Mouse (Mus musculus): Measurements from ENCODE around the gene Urod. TPM values are rescaled to one million over a fixed set of nuclear protein-coding genes. Genes with fewer than 3 reads are reported as not detected.

Urod gene
- total RNA-seq (2021), result 10 to 100 TPM; 28.2 to 30.7 TPM

DNA sequence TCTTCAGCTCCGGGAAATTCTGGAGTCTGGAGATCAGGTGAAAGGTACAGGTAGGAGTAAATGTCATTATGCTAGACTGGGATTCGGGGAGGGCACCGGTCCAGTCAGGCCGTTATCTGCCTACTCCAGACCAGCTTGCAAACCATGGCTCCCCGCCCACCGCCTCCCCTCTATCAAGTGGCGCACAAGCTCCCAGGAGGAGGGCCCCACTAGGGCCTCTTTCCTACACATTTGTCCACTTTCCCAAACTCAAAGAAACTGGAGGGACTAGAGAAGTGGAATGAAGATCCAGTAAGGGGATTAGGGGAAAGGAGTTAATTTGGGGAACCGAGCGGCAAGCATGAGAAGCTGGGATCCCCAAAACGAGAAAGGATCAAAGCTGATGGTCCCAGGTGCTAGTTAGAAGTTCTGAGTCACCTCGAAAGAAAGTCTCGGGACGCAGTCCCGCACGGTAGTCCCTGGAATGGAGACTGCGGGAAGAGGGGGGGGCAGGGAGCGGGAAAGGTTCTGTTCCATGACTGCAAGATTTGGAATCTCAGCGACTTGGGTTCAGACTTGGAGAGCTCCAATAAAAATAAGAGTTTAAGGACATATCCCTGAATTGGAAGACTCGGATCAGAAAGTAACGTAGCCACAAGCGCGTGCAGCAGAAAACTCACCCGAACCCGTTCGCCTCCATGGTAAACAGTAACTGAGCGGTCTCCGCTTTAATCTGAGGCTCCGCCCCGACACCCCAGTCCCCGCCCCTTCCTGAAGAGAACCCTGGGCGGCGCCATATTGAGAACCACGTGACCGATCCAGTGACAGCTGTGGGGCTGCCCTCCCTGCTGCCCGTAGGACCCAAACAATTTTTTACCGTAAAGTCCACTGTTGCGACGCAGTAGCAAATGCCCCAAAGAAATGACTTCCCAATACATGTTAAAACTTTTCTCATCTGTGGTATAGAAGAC, at the start of gene Urod:
Gene Urod (minus strand): TSS at position 742 of the 950 bp plus-strand sequence.
- DNase-seq, result peak; percentile 96
- intact Hi-C loops (cut with DNase I), result loop anchor here (5.0 to 10.0 kb wide), 2 partner anchors 277 to 849 kb away; no protein-coding TSS in a partner anchor

GRCm38 (mm10) chr4:117041283-117041721, 47.1 kb upstream of the Urod start:
- intact Hi-C loops (cut with DNase I), result no loop called here
- peak; percentile 37 for DNase-seq

GRCm38 (mm10) chr4:117040791-117041190, 46.6 kb upstream of the Urod start:
- no peak for DNase-seq
- intact Hi-C loops (cut with DNase I), result no loop called here

DNA sequence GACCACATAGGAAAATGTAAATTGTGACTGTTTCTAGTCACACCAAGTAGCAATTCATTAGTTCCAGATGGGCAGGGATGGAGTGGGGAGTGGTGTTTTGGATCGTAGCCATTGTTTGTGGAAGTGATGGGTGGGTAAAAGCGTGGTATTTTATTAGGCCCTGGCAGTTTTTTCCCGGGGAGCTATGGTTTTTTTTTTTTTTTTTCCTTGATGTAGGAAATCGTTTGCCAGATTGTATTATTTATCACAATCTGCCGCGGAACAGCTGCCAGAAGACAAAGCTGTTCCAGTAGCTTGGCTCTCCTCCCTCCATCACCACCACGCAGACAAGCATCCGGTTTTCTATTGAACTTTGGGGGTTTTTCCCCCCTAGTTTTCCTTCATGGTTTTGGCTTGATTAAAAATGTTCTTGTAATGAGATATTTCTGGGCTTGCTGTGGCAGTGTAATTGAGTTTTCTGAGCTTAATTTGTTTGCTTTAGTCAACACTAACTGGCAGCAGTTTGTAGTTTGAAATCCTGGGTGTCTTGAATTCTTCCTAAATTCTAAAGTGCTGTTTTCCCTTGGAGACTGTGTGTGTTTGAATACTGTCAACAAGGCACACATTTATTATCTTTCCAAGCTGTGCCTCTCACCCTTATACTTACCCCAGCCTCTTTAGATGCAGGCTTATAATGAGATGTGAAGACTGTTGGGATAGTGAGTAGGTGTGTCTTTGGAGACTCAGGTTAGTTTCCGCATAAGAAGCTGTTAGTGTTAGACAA, 45.9 kb upstream of the Urod start:
- intact Hi-C loops (cut with DNase I), result no loop called here
- peak; percentile 75 for DNase-seq

- no peak for DNase-seq
- intact Hi-C loops (cut with DNase I), result no loop called here
Measured at GRCm38 (mm10) chr4:117031105-117031504, 36.9 kb upstream of the Urod start.

DNA sequence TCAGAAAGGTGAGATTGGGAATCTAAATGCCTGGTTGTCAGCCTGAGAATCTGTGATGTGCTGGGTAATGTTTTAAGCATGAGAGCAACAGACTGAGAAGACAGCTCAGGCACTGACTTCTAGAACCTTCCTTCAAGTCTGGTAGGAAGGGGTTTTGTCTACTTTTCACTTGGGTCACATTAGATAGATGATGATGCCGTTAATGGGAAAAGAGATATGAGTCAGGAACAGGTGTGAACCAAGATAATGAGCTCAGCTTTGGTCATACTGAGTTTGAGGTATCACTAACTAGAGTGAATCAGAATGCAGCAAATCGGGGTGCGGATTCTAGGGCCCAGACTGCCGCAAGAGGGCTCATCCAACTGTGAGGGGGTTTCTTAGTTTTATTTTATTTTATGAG, 29.3 kb upstream of the Urod start:
- intact Hi-C loops (cut with DNase I), result no loop called here
- no peak for DNase-seq

GRCm38 (mm10) chr4:117019206-117020134, 25.3 kb upstream of the Urod start, which contains the start of gene Eif2b3:
Eif2b3 (plus strand) TSS chr4:117019402.
- peak; percentile 91 for DNase-seq
- intact Hi-C loops (cut with DNase I), result no loop called here

- intact Hi-C loops (cut with DNase I), result no loop called here
- no peak for DNase-seq
Measured at GRCm38 (mm10) chr4:117018327-117018726, 24.1 kb upstream of the Urod start.

DNA sequence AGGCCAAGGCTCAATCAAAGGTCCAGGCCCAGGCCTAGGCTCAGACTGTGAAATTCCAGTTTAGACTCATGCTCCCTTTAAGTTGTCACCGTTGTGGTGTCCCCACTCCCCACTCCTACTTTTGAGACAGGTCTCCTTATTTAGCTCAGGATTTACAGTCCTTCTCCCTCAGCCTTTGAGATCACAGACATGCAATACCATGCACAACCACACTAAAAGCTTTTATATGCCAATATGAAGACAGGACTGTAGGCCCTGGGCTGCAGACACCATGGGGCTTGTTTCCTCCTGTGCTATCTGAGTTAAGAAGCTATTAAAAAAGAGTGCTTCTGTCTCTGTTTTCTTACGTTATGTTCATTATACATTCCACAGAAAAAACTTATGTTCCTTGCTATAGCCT, 23.5 kb upstream of the Urod start:
- intact Hi-C loops (cut with DNase I), result no loop called here
- no peak for DNase-seq

DNA sequence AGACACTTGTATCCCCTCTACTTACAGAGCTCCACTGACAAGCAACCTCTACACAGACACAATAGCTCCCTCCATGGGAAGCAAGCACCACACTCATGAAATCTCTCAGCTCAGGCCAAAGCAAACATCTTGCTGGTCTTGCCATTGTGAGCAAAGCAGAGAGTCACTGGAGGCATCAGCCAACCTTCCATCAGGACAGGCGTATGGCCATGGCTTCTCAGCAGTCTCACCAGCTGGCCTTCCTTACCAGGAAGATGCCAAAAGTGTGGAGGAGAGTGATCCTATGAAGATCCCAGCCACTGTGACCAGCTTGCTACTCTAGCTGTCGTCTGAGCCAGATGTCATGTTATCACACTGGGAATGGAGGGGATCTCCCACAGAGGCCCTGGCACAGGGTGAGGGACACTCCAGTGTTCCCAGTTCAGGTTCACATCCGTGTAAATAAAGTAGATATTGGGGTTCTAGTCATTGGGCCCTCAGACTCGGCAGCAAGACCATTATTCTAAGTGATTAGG, 20.7 kb upstream of the Urod start:
- intact Hi-C loops (cut with DNase I), result no loop called here
- DNase-seq, result no peak

DNA sequence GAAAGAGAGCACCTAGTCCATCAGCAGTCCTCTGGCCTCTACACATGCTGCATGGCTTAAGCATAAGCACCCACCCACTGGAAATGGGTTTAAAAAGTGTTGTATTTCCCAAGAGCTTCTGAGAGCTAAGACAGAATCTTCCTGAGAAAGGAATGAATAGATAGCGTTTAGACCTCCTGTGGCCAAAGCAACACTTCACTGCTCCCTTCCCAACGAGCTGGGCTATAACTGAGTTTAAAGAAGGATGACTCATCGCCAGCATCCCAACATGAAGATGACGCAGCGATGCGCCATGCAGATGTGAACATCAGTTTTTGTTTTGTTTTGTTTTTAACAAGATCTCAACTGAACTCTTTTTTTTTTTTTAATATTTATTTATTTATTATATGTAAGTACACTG, 19.4 kb upstream of the Urod start:
- intact Hi-C loops (cut with DNase I), result no loop called here
- DNase-seq, result no peak

DNA sequence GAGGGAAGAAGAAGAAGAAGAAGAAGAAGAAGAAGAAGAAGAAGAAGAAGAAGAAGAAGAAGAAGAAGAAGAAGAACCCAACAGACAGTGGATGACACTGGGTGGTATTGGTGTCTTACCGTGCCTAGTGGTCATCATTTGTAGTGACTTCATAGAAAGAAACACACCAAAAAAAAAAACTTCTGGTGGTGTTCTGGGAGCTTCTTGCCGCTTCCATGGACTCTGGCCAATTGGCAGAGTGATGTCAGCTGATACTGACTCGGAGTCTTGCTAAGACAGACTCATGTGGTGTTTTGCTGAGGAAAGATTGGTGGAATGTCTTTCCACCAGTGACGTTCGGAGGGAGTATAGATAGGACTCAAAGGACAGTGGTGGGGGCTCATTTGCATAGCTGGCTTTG, 16.0 kb upstream of the Urod start:
- intact Hi-C loops (cut with DNase I), result no loop called here
- DNase-seq, result no peak

GRCm38 (mm10) chr4:117007058-117007457, 12.8 kb upstream of the Urod start:
- DNase-seq, result no peak
- intact Hi-C loops (cut with DNase I), result no loop called here

- no peak for DNase-seq
- intact Hi-C loops (cut with DNase I), result no loop called here
Measured at GRCm38 (mm10) chr4:117005611-117006400, 11.6 kb upstream of the Urod start.

DNA sequence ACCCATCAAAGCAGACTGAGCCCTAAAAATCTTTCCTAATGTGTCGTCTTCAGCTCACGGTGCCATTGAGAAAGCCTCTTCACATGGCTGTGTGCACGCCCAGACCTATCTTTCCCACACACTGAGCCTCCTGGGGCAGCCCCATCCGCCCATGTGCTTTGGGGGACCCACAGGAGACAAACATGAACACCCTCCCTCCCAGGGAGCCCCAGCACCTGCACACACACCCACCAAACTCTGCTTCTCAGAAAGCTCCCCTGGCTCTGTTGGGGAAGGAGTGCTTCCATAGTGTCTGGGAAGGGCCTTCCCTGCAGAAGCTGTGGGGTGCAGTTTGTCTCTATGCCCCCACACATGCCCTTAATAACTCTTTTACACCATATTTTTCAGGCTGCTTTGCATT, 10.4 kb upstream of the Urod start:
- intact Hi-C loops (cut with DNase I), result loop anchor here (5.0 kb wide), 1 partner anchor 138 kb away; no protein-coding TSS in a partner anchor

GRCm38 (mm10) chr4:117002543-117003521, 8.6 kb upstream of the Urod start:
- intact Hi-C loops (cut with DNase I), result loop anchor here (5.0 kb wide), 1 partner anchor 139 kb away; no protein-coding TSS in a partner anchor
- peak; percentile 65 for DNase-seq

More for the DNA sequence above, 10.4 kb upstream of the Urod start:
- DNase-seq, result no peak

- no peak for DNase-seq
- intact Hi-C loops (cut with DNase I), result loop anchor here (5.0 kb wide), 1 partner anchor 140 kb away; no protein-coding TSS in a partner anchor
Measured at GRCm38 (mm10) chr4:117001957-117002356, 7.7 kb upstream of the Urod start.
